Mouse (Mus musculus): ENCODE measurements around the gene Dync2li1.
A peak's percentile ranks its signal among the peaks of the same experiment; 100 is the strongest.

The Dync2li1 gene

GRCm38 (mm10) chr17:84626276-84626856 lies at the start of gene Dync2li1:
Dync2li1 (plus strand) TSS chr17:84626496.
- DNase-seq (ENCODE audit: low spot score) = peak; percentile 79

- no peak for DNase-seq (ENCODE audit: low spot score)
Observed at GRCm38 (mm10) chr17:84576621-84577293, 49.5 kb upstream of the Dync2li1 start.

- DNase-seq (ENCODE audit: low spot score) = no peak
Observed at GRCm38 (mm10) chr17:84579249-84579648, 47.0 kb upstream of the Dync2li1 start.

DNA sequence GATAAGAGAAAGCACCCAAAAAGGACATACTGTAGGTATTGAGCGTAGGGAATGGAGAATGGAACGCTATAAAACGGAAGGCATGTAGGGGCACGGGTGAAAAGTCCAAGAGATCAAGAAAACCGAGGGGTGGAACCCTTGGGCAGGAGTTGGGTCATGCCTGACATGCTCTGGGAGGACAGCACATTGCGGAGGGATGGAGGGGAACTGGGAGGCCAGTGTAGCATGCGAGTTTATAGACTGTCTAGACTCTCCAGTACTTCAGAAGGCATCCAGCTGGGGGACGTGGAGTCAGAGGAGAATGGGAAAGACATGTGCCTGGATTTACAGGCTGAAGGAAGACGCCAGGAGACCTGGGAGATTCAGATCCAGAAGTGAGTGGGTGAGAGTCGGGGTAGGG lies 46.5 kb upstream of the Dync2li1 start:
- no peak for DNase-seq (ENCODE audit: low spot score)

- DNase-seq (ENCODE audit: low spot score) = no peak
Observed at GRCm38 (mm10) chr17:84580821-84581220, 45.5 kb upstream of the Dync2li1 start.

DNA sequence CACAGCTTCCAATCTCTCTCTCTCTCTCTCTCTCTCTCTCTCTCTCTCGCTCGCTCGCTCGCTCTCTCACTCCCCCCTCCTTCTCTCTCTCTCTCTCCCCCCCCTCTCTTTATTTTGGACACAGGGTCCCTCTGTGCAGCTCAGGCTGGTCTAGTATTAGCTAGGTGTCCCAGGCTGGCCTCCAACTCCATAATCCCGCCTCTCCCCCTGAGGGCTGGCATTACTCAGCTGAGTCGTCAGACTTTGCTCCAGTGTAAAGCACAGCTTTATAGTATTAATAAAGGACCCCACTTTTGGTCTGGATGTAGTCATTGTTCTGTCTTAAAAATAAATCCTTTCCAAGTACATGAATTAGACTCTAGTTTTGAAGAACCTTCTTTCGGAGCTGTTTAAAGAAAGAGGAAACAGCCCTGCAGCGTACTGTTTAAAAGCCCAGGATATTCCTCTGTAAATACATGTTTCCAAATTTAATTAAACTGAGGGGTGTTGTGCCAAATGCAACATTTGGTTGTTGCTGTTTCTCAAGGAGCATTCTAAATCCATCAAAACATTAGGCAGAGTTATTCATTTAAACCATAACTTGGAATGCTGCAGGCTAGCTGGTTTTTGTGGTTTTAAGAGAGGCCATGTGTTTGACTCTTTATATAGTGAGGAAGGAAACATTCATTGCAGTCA lies 44.4 kb upstream of the Dync2li1 start:
- no peak for DNase-seq (ENCODE audit: low spot score)

- no peak for DNase-seq (ENCODE audit: low spot score)
Observed at GRCm38 (mm10) chr17:84584107-84584506, 42.2 kb upstream of the Dync2li1 start.

- DNase-seq (ENCODE audit: low spot score) = peak; percentile 15
Observed at GRCm38 (mm10) chr17:84585104-84585503, 41.2 kb upstream of the Dync2li1 start.

DNA sequence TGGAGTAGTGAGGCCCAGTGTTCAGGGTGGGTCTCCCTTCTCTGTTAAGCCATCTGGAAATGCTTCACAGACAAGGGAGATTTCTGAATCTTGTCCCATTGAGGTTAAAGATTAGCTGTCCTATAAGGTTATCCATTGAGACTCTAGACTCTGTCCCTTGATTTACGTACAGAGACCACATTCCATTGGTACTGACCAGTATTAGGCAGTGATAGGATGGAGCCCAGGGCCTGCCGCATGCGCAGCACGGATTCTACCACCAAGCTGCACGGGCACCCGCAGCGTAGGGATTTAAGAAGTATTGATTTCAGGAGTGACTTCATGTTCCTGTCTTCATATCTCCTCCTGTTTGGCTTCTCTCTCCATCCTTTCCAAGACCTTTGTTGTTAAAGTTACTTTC lies 36.2 kb upstream of the Dync2li1 start:
- no peak for DNase-seq (ENCODE audit: low spot score)

- DNase-seq (ENCODE audit: low spot score) = no peak
Observed at GRCm38 (mm10) chr17:84591431-84592150, 34.7 kb upstream of the Dync2li1 start.

DNA sequence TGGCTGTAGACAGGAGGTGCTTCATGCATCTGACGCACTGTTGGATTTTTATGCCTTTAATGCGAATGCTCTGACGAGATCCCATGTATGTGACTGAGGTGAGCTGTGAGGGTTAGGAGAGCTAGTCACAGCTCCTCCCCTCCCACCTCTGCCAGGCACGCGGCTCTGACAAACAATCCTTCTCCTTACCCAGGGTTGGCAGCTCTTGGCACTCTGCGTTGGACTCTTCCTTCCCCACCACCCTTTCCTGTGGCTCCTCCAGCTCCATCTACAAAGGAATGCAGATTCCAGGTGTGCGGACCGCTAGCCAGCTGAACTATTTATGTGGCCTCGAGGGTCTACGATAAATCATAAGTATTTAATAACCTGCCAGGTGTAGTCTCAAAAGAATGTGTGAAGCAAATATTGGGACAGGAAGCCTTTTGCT lies 30.3 kb upstream of the Dync2li1 start:
- no peak for DNase-seq (ENCODE audit: low spot score)

- DNase-seq (ENCODE audit: low spot score) = no peak
Observed at GRCm38 (mm10) chr17:84596501-84596900, 29.8 kb upstream of the Dync2li1 start.

DNA sequence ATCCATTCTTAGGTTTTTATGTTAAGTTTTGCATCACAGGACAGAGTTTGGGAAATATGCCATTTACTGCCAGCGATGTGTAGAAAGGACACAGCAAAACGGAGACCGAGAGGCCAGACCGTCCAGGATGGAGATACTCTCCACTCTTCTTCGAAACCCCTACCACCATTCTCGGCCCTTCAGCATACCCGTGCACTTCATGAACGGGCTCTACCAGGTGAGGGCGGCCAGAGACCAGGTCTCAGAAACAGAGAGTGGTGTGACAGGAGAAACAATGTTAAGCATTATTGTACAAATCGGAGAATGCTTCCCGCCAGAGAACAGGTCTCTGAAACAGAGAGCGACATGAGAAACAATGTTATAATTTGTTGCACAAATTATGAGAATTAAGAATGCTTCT lies 28.4 kb upstream of the Dync2li1 start:
- no peak for DNase-seq (ENCODE audit: low spot score)

DNA sequence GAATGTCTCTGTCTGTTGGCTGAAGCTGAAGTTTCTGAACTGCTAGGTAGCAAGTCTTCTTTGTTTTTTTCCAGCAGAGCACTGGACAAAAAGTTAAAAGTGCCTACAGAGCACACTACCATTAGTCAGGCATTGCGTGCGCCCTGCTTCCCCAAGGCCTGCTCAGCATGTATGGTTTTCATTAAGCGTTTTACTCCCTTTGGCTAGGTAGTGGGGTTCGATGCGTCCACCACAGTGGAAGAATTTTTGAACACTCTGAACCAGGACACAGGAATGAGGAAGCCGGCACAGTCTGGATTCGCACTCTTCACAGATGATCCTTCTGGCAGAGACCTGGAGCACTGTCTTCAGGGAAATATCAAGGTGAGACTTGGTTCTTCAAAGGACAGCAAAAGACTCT lies 27.4 kb upstream of the Dync2li1 start:
- DNase-seq (ENCODE audit: low spot score) = no peak

GRCm38 (mm10) chr17:84600051-84600983 lies 26.0 kb upstream of the Dync2li1 start:
- no peak for DNase-seq (ENCODE audit: low spot score)

DNA sequence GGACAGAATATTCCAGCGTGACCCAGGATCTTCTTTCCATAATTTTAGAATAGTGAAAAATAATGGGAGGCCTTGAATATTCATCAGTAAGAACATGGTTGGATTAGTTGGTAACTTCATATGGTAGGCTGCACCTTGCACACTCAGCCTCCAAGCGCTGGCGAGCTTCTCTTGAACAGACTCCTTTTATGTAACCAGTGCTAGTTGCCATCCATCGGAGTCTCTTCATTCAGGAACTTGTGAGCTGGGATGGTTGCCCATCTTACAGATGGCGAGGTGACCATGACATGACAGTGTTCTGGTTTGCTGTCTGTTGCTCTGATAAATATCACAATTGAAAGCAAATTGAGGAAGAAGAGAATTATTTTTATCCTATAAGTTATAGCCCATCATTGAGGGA lies 24.5 kb upstream of the Dync2li1 start:
- no peak for DNase-seq (ENCODE audit: low spot score)

DNA sequence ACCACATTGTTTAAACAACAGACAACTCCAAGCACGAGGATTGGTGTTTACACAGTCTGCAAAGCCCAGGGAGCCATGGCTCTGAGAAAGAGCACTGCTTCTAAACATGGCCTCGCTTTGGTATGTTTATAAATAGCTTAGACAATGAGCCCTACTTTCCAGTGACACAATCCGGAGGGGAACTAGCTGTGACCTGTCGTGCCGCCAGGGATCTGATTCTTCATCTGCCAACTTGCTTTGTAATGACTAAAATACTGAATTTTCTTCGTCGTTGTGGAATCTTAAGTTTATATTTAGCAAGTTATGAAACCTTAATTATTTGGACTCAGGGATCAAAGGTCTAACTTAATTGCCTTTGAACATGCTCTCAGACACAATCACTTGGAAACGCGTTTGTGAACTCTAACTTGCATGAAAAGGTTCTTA lies 23.1 kb upstream of the Dync2li1 start:
- no peak for DNase-seq (ENCODE audit: low spot score)

DNA sequence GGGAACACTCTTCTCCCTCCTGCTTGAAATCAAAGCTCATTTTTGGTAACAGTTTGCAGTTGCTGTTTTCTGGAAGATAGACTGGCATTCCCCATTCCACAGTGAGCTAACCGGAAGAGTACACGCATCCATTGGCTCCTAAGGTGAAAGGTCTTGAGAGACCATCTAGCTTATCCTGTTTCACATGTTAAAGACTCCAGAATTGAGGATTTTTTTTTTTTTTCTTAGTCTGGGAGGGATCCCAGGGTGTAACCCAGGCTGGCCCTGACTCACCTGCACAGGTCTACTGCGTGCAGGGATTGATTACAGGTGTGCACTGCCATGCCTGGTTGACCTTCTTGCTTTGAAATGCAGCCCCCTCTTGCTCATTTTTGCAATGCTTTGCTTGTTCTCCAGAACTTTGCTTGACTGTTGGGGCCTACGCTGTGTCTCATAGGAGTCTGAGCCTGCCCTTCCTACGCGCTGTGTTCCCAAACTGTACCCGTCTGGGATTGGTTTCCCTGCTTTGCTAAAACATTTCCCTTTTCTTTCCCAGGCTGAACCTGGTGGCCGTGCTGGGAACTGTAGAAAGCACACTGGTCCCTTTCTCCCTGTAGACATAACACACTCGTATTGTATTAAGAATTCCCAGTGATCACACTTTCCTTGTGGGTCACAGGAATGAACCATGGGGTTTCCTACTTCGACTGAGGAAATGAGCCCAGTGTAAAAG lies 22.4 kb upstream of the Dync2li1 start:
- no peak for DNase-seq (ENCODE audit: low spot score)

DNA sequence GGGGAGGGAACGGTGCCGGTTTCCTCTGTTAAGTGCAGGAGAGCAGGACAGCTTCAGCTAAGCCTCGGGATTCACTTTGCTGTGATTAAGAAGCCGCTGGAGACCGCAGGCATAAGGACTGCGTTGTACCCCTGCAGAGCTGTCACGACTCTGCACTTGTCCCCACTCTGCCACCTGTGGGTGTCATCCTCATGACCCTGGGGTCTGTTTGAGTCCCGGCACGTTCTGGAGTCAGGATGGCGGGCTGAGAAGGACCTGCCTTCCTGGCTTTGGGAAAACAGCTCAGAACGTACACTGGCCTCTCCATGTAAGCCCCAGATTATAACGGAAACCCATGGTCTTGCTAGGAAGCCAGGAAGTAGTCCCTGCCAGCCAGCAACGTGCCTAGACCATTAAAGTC lies 19.3 kb upstream of the Dync2li1 start:
- no peak for DNase-seq (ENCODE audit: low spot score)

- DNase-seq (ENCODE audit: low spot score) = no peak
Observed at GRCm38 (mm10) chr17:84607617-84608016, 18.7 kb upstream of the Dync2li1 start.

GRCm38 (mm10) chr17:84608606-84609005 lies 17.7 kb upstream of the Dync2li1 start:
- no peak for DNase-seq (ENCODE audit: low spot score)
